Mouse (Mus musculus) spleen, adult 2 months (tissue): ENCODE results near the gene Hoxa7. TPM values are rescaled to one million over a fixed set of nuclear protein-coding genes. Genes with fewer than 3 reads are reported as not detected.

Experiments
- DNase-seq, 2 experiments: peaks; one replicate each; pipeline versions ENCODE4 v3.0.0 to v3.0.0-alpha.2; 2012 to 2021; ENCODE audit warnings: low spot score in 2 of 2, low read depth in 1 of 2
- H3K27ac ChIP-seq: fragments of 200-500 bp; 2 replicates; pipeline ENCODE4 v1.5.1; 2012; ENCODE audit warnings: low read length, inconsistent platforms; ENCODE audit not compliant: insufficient read depth
- H3K27me3 ChIP-seq: fragments of 200-500 bp; 2 replicates; pipeline ENCODE4 v1.6.1; 2012; ENCODE audit warnings: mild to moderate bottlenecking, moderate library complexity, low read length, inconsistent platforms; ENCODE audit not compliant: control insufficient read depth, insufficient read depth
- H3K36me3 ChIP-seq: fragments of 200-500 bp; 2 replicates; pipeline ENCODE4 v1.6.1; 2012; ENCODE audit warnings: mild to moderate bottlenecking, low read length, inconsistent platforms; ENCODE audit not compliant: control insufficient read depth, insufficient read depth
- H3K4me1 ChIP-seq: fragments of 200-500 bp; 2 replicates; pipeline ENCODE4 v1.6.1; 2011; ENCODE audit warnings: inconsistent platforms; ENCODE audit not compliant: control insufficient read depth, insufficient read depth, insufficient read length
- H3K4me3 ChIP-seq: fragments of 200-500 bp; 2 replicates; pipeline ENCODE4 v1.5.1; 2011; ENCODE audit warnings: mild to moderate bottlenecking, inconsistent platforms; ENCODE audit not compliant: insufficient read depth, insufficient read length; ENCODE audit errors: extremely low read depth
- CTCF ChIP-seq: fragments of 200-500 bp; IDR thresholded peaks from 2 replicates; pipeline ENCODE4 v1.5.1; 2011; ENCODE audit warnings: mild to moderate bottlenecking, inconsistent platforms; ENCODE audit not compliant: insufficient read depth, insufficient read length, insufficient replicate concordance; ENCODE audit errors: extremely low read depth
- POLR2A ChIP-seq: fragments of 200-500 bp; IDR thresholded peaks from 2 replicates; pipeline ENCODE4 v1.6.1; 2011; ENCODE audit warnings: low read depth, low read length, inconsistent platforms
- WGBS: fragments of 180-500 bp; shearing (Covaris S2); methylation state at CpG from one replicate; pipeline ENCODE4 v1.1.7; 2018; 5-methylcytosine and 5-hydroxymethylcytosine counted together
- polyA plus RNA-seq: library from polyadenylated mRNA; depleted of rRNA; stranded (reverse); fragments of >200 nt; gene quantifications from 2 replicates; pipeline ENCODE4 v1.2.3, GENCODE M21; 2012

Hoxa7 gene
- polyA plus RNA-seq, 1 experiment, result 0.56 TPM

GRCm38 (mm10) chr6:52223939-52224760, 2.5 kb upstream of the Hoxa7 start:
- peaks cover 7% of the 10 kb centered on the region; the same call in 1 of the 2 replicates for H3K4me1 ChIP-seq
- no peak overlapping the region for H3K27ac ChIP-seq
- H3K36me3 ChIP-seq, result no peaks in the 10 kb centered on the region
- no peak for DNase-seq
- no peak for TF ChIP-seq CTCF
- peaks cover 51% of the 10 kb centered on the region for H3K27me3 ChIP-seq
- 8% methylated on average over 24 of the region's 24 CpGs for WGBS
- no peak overlapping the region for H3K4me3 ChIP-seq

GRCm38 (mm10) chr6:52222729-52223128, 1.1 kb upstream of the Hoxa7 start:
- no peak for TF ChIP-seq CTCF
- no peak for TF ChIP-seq POLR2A
- no peak for DNase-seq
- Histone ChIP-seq H3K27me3 (peaks cover 57% of the 10 kb centered on the region), H3K36me3 (no peaks in the 10 kb centered on the region), H3K4me1 (peaks cover 7% of the 10 kb centered on the region), H3K4me3 (no peak overlapping the region), H3K27ac (no peak overlapping the region)
- WGBS, result 35% methylated on average over 13 of the region's 13 CpGs

- H3K4me3 ChIP-seq, result no peak overlapping the region
- no peak overlapping the region for H3K27ac ChIP-seq
- peaks cover 12% of the 10 kb centered on the region for H3K4me1 ChIP-seq
- WGBS, result 14% methylated on average over 21 of the region's 21 CpGs
- no peak for DNase-seq
- TF ChIP-seq POLR2A (no peak), CTCF (no peak)
- H3K36me3 ChIP-seq, result no peaks in the 10 kb centered on the region
- H3K27me3 ChIP-seq, result peaks cover 62% of the 10 kb centered on the region
Observed at GRCm38 (mm10) chr6:52221993-52222685, 485 bp upstream of the Hoxa7 start.

- Histone ChIP-seq H3K4me1 (peaks cover 15% of the 10 kb centered on the region), H3K27me3 (peaks cover 62% of the 10 kb centered on the region), H3K4me3 (0 out of 2 replicates have a peak overlapping the region, but pooled peaks have one; percentile 73), H3K27ac (no peak overlapping the region), H3K36me3 (no peaks in the 10 kb centered on the region)
- no peak for DNase-seq
- TF ChIP-seq CTCF (no peak), POLR2A (no peak)
- WGBS, result 9% methylated on average over 12 of the region's 12 CpGs
Observed at GRCm38 (mm10) chr6:52220865-52221310, 766 bp downstream of the Hoxa7 start.

GRCm38 (mm10) chr6:52220003-52220864, 1.4 kb downstream of the Hoxa7 start:
- Histone ChIP-seq H3K36me3 (no peaks in the 10 kb centered on the region), H3K4me3 (no peak overlapping the region), H3K27me3 (peaks cover 58% of the 10 kb centered on the region), H3K27ac (no peak overlapping the region), H3K4me1 (peaks cover 12% of the 10 kb centered on the region)
- WGBS, result 29% methylated on average over 32 of the region's 32 CpGs
- DNase-seq, result no peak
- no peak for TF ChIP-seq POLR2A
- no peak for TF ChIP-seq CTCF

GRCm38 (mm10) chr6:52219234-52219942, 2.3 kb downstream of the Hoxa7 start:
- no peak for DNase-seq

More at GRCm38 (mm10) chr6:52219234-52219942, 2.3 kb downstream of the Hoxa7 start:
- no peaks in the 10 kb centered on the region for H3K36me3 ChIP-seq
- H3K4me1 ChIP-seq, result peaks cover 12% of the 10 kb centered on the region
- TF ChIP-seq POLR2A (no peak), CTCF (no peak)
- H3K27me3 ChIP-seq, result peaks cover 54% of the 10 kb centered on the region
- H3K27ac ChIP-seq, result no peak overlapping the region
- 65% methylated on average over 9 of the region's 9 CpGs for WGBS
- no peak overlapping the region for H3K4me3 ChIP-seq
